Mouse (Mus musculus): ENCODE results near the gene Itga5. TPM values are rescaled to one million over a fixed set of nuclear protein-coding genes. Genes with fewer than 3 reads are reported as not detected.

The Itga5 gene
- polyA plus RNA-seq, 1 experiment from 2014 or later: 45.5 TPM

DNA sequence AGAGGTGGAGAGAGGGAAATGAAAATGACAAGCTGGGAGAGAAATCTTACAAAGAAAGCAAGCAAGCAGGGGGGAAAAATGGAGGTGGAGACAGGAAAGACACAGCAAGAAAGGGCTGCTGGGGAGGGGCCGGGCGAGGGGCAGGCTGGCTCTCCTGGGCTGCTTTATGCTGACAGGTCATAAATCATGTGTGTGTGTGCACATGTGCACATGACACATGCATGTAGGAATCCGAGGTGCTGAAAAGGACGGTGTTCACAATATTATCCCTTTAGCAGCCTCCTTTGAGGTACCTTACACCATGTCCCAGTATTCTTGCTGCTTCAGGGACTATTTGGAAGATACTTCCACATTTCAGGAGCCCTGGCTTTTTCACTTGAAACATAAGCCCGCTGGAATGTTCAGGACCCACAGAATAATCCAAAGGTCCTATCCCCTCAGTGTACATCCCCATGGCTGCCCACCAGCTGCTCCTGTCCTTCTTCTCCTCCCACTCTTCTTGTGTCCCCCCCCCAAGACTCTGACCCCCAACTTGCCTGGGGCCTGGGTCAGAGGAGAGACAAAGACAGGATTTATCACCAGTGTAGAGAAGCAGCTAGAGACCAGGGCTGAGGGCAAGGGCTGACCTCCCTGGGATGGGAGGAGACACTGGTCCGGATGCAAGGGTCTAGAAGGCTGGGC lies 64.1 kb downstream of the Itga5 start:
- Histone ChIP-seq H3K4me3 (replicated peaks) (no peak overlapping the region), H3K36me3 (no peaks in the 10 kb centered on the region), H3K9ac (no peak overlapping the region), H3K4me1 (replicated peaks) (peaks cover 72% of the 10 kb centered on the region), H3K9me3 (no peaks in the 10 kb centered on the region), H3K4me2 (replicated peaks) (no peak overlapping the region), H3K27me3 (replicated peaks) (no peaks in the 10 kb centered on the region), H3K27ac (peak overlapping the region; percentile 58)
- ATAC-seq: no peak
- WGBS: 22% methylated on average over 6 of the region's 6 CpGs

DNA sequence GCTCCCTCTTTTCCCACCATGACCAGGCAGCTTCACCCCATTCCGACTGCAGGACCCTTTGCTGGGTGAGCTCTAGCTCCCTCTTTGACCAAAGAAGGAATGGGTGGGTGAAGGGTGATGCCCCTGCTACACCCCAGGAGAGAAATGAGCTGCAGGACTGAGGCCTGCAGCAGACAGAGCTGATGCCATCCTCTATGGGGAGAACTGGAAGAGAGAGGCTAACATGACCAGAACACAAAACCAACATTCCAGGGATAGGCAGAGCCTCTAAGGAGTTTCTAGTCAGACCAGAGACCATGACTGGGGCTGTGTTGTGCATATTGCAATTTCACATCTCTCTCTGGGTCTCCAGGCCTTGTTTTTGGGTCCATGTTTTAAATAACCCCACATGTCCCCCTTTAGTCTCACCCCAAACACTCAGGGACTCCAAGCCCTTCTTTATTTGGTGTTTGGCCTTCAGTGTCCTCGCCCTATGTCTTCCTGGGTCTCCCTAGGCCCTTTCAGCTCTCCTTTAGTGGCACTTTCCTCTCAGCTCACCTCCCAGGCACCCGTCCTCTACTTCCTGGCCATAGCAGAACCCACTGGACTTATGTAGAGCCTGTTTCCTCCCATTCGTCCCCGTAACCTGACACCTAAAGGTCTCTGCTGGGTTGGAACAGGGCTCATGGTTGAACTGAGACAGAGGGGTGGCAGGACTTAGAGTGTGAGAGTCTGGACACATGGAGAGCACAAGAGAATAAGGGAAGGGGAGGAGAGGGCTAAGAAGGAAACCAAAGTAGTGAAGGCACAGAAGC lies 64.8 kb downstream of the Itga5 start:
- Histone ChIP-seq H3K9me3 (no peaks in the 10 kb centered on the region), H3K36me3 (0 out of 2 replicates have a peak, but pooled peaks cover 7% of the 10 kb centered on the region), H3K27me3 (replicated peaks) (no peaks in the 10 kb centered on the region), H3K4me2 (replicated peaks) (no peak overlapping the region), H3K4me1 (replicated peaks) (peaks cover 67% of the 10 kb centered on the region), H3K9ac (no peak overlapping the region), H3K4me3 (replicated peaks) (no peak overlapping the region), H3K27ac (peak overlapping the region; percentile 58)
- no peak for ATAC-seq
- 35% methylated on average over 5 of the region's 5 CpGs for WGBS

DNA sequence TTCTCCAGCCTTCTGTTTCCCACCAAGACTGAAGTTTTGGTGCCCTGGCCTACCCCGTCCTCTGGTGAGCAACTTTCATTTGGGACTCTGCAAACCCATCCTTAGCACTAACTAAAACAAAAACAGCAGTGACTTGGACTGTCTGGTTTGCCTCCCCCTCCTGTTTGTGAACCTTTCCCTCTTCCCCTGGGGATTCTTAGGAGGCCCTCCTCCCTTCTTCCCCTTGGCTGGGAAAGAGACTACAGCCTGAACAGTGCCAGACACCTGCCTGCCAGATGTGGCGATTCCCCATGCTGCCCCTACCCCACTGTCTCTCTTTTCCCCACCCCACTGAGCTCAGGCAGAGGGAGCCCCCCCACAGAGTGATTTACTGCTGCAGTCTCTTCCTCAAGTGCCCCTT lies 65.5 kb downstream of the Itga5 start:
- Histone ChIP-seq H3K36me3 (peaks cover 12% of the 10 kb centered on the region; the same call in 1 of the 2 replicates), H3K9ac (no peak overlapping the region; the same call in 1 of the 2 replicates), H3K4me1 (replicated peaks) (peaks cover 63% of the 10 kb centered on the region), H3K4me3 (replicated peaks) (no peak overlapping the region), H3K4me2 (replicated peaks) (0 out of 2 replicates have a peak overlapping the region, but pooled peaks have one; percentile 36), H3K27me3 (replicated peaks) (no peaks in the 10 kb centered on the region), H3K9me3 (no peaks in the 10 kb centered on the region), H3K27ac (peak overlapping the region; percentile 79)
- no peak for ATAC-seq
- 22% methylated on average over 2 of the region's 2 CpGs for WGBS

GRCm38 (mm10) chr15:103300560-103300959 lies 66.0 kb downstream of the Itga5 start:
- Histone ChIP-seq H3K36me3 (peaks cover 16% of the 10 kb centered on the region), H3K27me3 (replicated peaks) (no peaks in the 10 kb centered on the region), H3K9ac (no peak overlapping the region; the same call in 1 of the 2 replicates), H3K4me2 (replicated peaks) (peak overlapping the region; percentile 36; the same call in 1 of the 2 replicates), H3K27ac (peak overlapping the region; percentile 79), H3K9me3 (no peaks in the 10 kb centered on the region), H3K4me3 (replicated peaks) (no peak overlapping the region), H3K4me1 (replicated peaks) (peaks cover 59% of the 10 kb centered on the region)
- 28% methylated on average over 2 of the region's 2 CpGs for WGBS
- no peak for ATAC-seq

GRCm38 (mm10) chr15:103300067-103300471 lies 66.5 kb downstream of the Itga5 start:
- Histone ChIP-seq H3K27me3 (replicated peaks) (no peaks in the 10 kb centered on the region), H3K9me3 (no peaks in the 10 kb centered on the region), H3K4me2 (replicated peaks) (peak overlapping the region; percentile 36), H3K9ac (no peak overlapping the region), H3K36me3 (peaks cover 17% of the 10 kb centered on the region), H3K27ac (peak overlapping the region; percentile 79), H3K4me3 (replicated peaks) (no peak overlapping the region), H3K4me1 (replicated peaks) (peaks cover 58% of the 10 kb centered on the region)
- ATAC-seq: no peak
- 15% methylated on average over 18 of the region's 18 CpGs for WGBS

GRCm38 (mm10) chr15:103299644-103300043 lies 66.9 kb downstream of the Itga5 start:
- H3K36me3 ChIP-seq: peaks cover 17% of the 10 kb centered on the region
- no peak overlapping the region for H3K4me3 ChIP-seq (replicated peaks)
- no peak overlapping the region for H3K9ac ChIP-seq
- H3K4me1 ChIP-seq (replicated peaks): peaks cover 58% of the 10 kb centered on the region
- H3K27me3 ChIP-seq (replicated peaks): no peaks in the 10 kb centered on the region
- 51% methylated on average over 8 of the region's 8 CpGs for WGBS
- ATAC-seq: no peak
- H3K9me3 ChIP-seq: no peaks in the 10 kb centered on the region
- peak overlapping the region; percentile 36 for H3K4me2 ChIP-seq (replicated peaks)
- peak overlapping the region; percentile 63 for H3K27ac ChIP-seq

DNA sequence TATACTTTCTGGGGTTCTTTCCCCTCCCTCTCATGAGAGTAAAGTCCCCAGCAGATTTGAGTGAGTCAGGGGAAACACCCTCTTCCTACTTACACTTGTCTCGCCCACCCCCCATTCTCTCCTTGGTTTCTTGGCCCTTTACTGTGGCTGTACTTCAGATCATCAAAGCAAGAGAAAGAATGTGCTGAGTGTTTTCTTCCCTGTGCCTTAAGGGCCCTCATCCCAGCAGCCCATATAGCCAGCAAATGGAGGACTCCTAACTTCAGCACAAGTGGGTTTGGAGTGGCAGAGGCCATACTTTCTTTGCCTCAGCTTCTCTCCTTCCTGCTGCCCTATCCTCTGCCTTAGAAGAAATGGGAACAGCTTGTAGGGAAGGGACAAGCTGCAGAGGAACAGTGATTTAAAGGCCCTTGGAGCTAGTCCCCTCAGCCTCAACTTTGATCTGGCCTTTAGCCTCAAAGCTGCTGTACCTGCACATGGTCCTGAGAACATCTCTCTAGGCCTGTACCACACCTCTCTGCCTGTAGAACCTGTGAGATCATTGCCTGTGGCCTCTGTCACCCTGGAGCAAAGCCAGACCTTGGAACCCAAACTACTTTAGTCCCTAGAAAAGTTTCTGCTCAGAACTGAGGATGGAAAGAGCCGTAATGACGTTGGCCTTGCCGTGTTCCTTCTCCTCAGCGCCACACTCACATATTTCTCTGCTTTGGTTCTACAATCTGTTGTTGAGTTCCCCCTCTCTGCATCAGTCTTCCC lies 67.5 kb downstream of the Itga5 start:
- Histone ChIP-seq H3K27ac (peak overlapping the region; percentile 10; the same call in 1 of the 2 replicates), H3K4me1 (replicated peaks) (peaks cover 52% of the 10 kb centered on the region), H3K9me3 (no peaks in the 10 kb centered on the region), H3K9ac (no peak overlapping the region), H3K36me3 (peaks cover 17% of the 10 kb centered on the region), H3K4me2 (replicated peaks) (no peak overlapping the region), H3K4me3 (replicated peaks) (no peak overlapping the region), H3K27me3 (replicated peaks) (no peaks in the 10 kb centered on the region)
- 62% methylated on average over 5 of the region's 5 CpGs for WGBS
- no peak for ATAC-seq

GRCm38 (mm10) chr15:103298026-103298425 lies 68.5 kb downstream of the Itga5 start:
- Histone ChIP-seq H3K36me3 (peaks cover 18% of the 10 kb centered on the region), H3K9me3 (no peaks in the 10 kb centered on the region), H3K4me1 (replicated peaks) (peaks cover 42% of the 10 kb centered on the region), H3K9ac (no peak overlapping the region), H3K4me3 (replicated peaks) (no peak overlapping the region), H3K4me2 (replicated peaks) (no peak overlapping the region), H3K27ac (no peak overlapping the region), H3K27me3 (replicated peaks) (no peaks in the 10 kb centered on the region)
- ATAC-seq: no peak
- WGBS: 76% methylated on average over 3 of the region's 3 CpGs

DNA sequence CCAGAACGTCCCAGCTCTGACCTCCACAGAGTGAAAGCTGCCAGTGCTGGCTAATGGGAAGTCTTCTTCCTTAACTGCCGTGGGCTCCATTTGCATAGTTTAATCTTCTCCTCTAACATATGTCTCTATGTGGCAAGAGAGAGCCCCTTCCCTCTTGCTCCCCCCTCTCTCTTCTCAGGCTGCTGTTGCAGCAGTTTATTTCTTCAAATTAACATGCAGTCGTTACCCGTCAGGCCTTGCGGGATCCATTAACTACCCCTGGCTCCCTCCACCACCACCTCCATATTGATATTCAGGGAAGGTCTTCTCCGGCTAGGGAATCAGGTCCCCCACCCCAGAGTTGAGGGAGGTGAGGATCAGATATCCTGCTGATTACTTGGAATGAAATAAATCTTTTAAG lies 69.2 kb downstream of the Itga5 start:
- H3K4me1 ChIP-seq (replicated peaks): peaks cover 34% of the 10 kb centered on the region
- no peaks in the 10 kb centered on the region for H3K27me3 ChIP-seq (replicated peaks)
- no peak for ATAC-seq
- no peak overlapping the region for H3K4me2 ChIP-seq (replicated peaks)
- H3K27ac ChIP-seq: no peak overlapping the region
- H3K9me3 ChIP-seq: no peaks in the 10 kb centered on the region
- 72% methylated on average over 6 of the region's 6 CpGs for WGBS
- no peak overlapping the region for H3K4me3 ChIP-seq (replicated peaks)
- H3K9ac ChIP-seq: no peak overlapping the region
- peaks cover 25% of the 10 kb centered on the region for H3K36me3 ChIP-seq

DNA sequence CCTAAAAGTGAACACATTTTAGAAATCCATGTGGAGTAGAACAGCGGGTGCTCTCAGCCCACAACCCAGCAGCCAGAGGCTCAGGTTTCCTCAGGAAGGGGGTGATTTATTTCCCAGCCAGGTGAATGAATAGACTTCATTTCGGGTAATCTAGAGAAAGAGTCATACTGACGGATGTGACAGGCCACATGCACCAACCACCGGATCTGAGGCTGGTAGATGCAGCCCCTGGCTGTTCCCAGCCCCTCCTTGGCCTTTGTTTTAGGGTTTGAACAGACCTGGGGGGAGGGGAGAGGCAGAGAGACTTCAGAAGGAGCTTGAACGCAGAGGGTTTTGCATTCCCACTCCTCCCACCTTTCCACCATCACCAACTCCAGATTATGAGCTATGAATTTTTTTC lies 70.7 kb downstream of the Itga5 start:
- 32% methylated on average over 5 of the region's 5 CpGs for WGBS
- no peak overlapping the region for H3K4me3 ChIP-seq (replicated peaks)
- H3K9me3 ChIP-seq: no peaks in the 10 kb centered on the region
- H3K9ac ChIP-seq: no peak overlapping the region
- no peak overlapping the region for H3K4me2 ChIP-seq (replicated peaks)
- peaks cover 23% of the 10 kb centered on the region for H3K4me1 ChIP-seq (replicated peaks)
- no peak for ATAC-seq
- no peaks in the 10 kb centered on the region for H3K27me3 ChIP-seq (replicated peaks)
- H3K36me3 ChIP-seq: peaks cover 32% of the 10 kb centered on the region
- 0 out of 2 replicates have a peak overlapping the region, but pooled peaks have one; percentile 0 for H3K27ac ChIP-seq

GRCm38 (mm10) chr15:103294649-103295048 lies 71.9 kb downstream of the Itga5 start:
- Histone ChIP-seq H3K4me3 (replicated peaks) (no peak overlapping the region), H3K9ac (no peak overlapping the region), H3K27me3 (replicated peaks) (no peaks in the 10 kb centered on the region), H3K27ac (no peak overlapping the region), H3K4me1 (replicated peaks) (0 out of 2 replicates have a peak, but pooled peaks cover 16% of the 10 kb centered on the region), H3K9me3 (no peaks in the 10 kb centered on the region), H3K4me2 (replicated peaks) (no peak overlapping the region), H3K36me3 (peaks cover 32% of the 10 kb centered on the region)
- WGBS: 85% methylated on average over 2 of the region's 2 CpGs
- no peak for ATAC-seq

Data from intestine, embryonic 15.5 days (tissue).